Mouse (Mus musculus): ENCODE data around the gene Insl3.

- TF ChIP-seq E2F4 (IDR thresholded peaks at IDR 0.05; ENCODE audit: insufficient read depth) (no peak), USF1 (IDR thresholded peaks at IDR 0.05; ENCODE audit: low read depth) (no peak), POLR2A (IDR thresholded peaks at IDR 0.05; ENCODE audit: insufficient read length, low read depth) (no peak), MAX (IDR thresholded peaks at IDR 0.05; ENCODE audit: low read depth) (no peak), REST (IDR thresholded peaks at IDR 0.05; ENCODE audit: insufficient read depth, insufficient read length) (no peak), MYOD1 (IDR thresholded peaks at IDR 0.05; ENCODE audit: control insufficient read depth in 1 of 3, insufficient read length in 2 of 3, low read depth in 2 of 3) (no peak), TCF3 (IDR thresholded peaks at IDR 0.05; ENCODE audit: insufficient read length, low read depth) (no peak)
Measured at GRCm38 (mm10) chr8:71728240-71728785, 39.3 kb downstream of the Insl3 start.

All from myocyte (in vitro differentiated cells).